Mouse (Mus musculus) ZHBTc4 (cell line): Measurements from ENCODE around the gene Lce1d.

Experiments used
- DNase-seq: peaks from one replicate; pipeline ENCODE4 v3.0.0-alpha.2; 2011; ENCODE audit warnings: low read depth, low spot score

Gene Lce1d

DNA sequence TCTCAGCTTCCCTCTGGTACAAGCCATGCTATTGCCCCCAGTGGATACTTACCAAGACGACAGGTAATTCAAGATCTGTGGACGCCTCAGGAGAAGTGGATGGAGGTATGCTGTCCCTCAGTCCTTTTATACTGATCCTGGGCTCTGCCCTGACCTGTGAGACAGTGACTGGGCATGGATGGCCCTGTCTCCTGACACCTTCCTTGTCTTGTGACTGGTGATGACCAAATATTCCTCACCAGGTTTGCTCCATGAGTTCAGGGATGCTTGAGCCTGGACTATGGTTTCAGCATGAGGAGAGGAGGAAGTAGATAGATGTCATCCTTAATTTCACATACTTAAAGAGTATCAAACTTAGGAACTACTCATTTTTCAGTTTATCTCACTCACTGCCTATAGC, at the start of gene Lce1d:
TSS of gene Lce1d (minus strand) at position 101 of the 400 bp plus-strand sequence.
- no peak for DNase-seq

DNA sequence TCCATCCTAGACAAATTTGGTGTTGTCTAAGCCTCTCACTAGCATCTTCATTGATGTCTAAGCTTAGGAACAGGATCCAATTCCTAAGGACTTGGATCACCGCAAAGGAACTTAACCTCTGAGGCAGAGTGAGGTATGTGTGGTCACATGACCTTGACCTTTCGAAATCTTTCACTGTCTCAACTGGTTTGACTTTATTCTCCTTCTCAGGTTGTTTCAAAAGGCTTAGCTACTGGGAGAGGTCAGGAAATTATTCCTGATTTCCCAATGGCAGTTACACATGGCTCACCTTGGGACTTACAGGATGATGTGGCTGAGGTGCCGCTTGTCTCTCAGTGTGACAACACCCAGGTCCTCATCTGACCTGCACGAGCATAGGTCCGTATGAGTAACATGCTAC, 35.6 kb upstream of the Lce1d start:
- peak; percentile 28 for DNase-seq

DNA sequence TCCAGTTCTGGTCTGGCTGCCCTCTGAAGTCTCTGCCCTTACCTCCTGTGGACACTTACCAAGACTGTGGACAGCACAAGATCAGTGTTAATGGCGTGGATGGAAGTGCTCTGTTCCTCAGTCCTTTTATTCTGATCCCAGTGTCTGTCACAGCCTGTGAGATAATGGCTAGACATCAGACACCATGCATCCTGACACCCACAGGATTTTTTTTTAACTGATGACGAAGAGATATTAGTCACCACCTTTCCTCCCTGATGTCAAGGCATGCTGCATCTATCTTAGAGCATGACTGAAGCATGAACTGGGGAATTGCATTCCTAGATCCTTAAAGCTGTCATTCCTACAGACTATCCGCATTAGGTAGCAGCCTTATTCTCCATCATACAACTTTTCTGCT, 33.2 kb upstream of the Lce1d start, which contains the start of gene Lce1f:
TSS of gene Lce1f (minus strand) at position 101 of the 400 bp plus-strand sequence.
- DNase-seq, result no peak

DNA sequence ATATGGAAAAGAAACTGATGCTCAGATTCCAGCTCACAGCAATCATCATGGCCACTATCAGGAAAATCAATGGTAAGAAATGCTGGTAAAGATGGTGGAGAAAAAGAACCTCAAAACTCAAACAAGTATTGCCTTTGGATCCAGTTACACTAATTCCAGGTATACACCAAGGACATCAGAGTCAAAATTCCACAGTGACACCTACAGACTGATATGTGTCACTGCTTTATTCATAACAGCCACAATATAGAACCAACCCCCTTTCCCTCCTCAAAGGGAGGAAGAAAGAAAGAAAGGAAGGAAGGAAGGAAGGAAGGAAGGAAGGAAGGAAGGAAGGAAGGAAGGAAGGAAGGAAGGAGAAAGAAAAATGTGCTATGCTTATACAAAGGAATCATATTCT, 28.1 kb upstream of the Lce1d start:
- peak; percentile 4 for DNase-seq

DNA sequence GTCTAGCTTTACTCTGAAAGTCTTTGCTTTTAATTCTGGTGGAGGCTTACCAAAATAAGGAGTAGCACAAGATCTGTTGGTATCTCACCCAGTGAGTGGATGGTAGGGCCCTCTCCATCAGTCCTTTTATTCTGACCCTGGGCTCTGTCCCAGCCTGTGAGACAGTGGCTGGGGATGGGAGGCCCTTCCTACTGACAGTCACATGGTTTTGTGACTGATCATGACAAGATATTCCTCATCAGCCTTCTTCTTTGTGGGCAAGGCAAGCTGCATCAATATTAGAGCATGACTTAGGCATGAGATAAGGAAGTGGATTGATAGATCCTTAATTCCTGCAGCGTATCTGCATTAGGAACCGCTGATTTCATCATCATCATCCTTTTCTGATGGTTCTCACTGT, 22.0 kb upstream of the Lce1d start, which contains the start of gene Lce1e:
TSS of gene Lce1e (minus strand) at position 101 of the 400 bp plus-strand sequence.
- no peak for DNase-seq

DNA sequence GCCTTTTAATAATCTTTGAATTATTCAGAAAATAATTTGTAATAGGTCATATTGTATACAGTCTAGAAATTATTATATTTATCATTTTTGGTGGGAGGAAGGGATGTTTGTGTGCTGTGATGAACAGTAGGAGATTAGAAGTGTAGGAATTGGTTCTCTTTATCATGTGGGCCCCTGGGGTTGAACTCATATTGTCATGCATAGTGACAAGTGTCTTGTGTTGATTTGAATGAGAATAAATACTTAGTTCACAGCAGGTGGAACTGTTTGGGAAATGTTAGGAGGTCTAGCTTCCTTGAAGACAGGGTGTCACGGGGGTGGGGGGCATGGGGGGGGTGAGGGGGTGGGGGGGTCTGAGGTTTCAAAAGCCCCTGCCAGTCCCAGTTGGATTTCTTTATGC, 7.6 kb upstream of the Lce1d start:
- peak; percentile 76 for DNase-seq

DNA sequence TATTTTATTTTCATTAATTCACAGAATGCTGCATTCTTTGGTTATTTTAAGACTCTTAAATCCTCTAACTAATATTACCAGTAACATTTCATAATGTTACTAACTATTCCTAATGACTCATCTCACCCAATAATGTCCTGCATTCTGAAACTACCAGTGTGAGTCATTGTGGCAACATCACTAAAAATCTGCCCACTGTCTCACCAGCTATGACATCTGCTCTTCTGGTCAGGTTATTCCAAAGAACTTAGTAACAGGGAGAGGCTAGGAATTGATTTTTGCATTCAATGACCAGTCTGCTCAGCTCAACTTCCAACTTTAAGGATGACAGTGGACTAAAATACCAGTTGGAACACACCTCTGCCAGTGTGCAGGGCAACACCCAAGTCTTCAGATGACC, 4.7 kb upstream of the Lce1d start:
- DNase-seq, result no peak

DNA sequence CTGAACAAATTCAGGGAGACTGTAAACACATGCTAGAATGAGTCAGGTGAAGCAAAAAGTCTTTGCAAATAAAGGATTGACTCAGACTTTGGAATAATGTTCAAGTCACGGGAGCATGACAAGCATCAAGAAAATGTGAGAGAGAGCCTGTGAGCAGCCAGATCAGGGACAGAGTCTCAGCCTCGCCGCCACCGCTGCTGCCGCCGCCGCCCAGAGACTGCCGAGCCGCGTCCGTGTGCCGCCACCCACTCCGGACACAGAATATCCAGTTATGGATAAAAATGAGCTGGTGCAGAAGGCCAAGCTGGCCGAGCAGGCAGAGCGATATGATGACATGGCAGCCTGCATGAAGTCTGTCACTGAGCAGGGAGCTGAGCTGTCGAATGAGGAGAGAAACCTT, 2.1 kb upstream of the Lce1d start:
- peak; percentile 59 for DNase-seq

DNA sequence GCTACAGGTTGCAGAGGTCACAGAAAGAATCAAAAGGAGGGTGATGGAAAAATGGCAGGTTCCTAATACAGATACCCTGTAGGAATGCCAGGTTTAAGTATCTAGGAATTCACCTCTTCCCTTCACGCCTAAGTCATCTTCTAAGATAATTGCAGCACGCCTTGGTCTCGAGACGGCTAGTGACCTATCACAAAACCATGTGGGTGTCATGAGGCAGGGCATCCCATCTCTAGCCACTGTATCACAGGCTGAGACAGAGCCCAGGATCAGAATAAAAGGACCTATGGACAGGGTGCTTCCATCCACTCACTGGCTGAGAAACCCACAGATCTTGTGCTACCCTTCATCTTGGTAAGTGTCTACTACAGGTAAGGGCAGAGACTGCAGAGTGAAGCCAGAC, 8.1 kb downstream of the Lce1d start, which contains the start of gene Lce1c:
TSS of gene Lce1c (plus strand) at position 301 of the 400 bp plus-strand sequence.
- DNase-seq, result no peak

DNA sequence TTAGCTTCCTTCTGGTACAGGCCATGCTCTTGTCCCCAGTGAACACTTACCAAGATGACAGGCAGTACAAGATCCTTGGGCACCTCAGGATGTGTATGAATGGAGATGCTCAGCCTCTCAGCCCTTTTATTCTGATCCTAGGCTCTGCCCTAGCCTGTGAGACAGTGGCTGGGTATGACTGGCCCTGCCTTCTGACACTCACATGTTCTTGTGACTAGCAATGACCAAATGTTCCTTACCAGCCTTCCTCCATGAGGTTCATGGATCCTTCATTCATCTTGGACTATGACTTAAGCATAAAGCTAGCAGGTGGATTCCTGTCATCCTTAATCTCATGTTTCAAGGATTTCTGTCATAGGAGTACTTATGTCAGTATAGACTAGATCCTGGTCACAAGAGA, 16.8 kb downstream of the Lce1d start, which contains the start of gene Lce1a2:
TSS of gene Lce1a2 (minus strand) at position 101 of the 400 bp plus-strand sequence.
- DNase-seq, result no peak

DNA sequence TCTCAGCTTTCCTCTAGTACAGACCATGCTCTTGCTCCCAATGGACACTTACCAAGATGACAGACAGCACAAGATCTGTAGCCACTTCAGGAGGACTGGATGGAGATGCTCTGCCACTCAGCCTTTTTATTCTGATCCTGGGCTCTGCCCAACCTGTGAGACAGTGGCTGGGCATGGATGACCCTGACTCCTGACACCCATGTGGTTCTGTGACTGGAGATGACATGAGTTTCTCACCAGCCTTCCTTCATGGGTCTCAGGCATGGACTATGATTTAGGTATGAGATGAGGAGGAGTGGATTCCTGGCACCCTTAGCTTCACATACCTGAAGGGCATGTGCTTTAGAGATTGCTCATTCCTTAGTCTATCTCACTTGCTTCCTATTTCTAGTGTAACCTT, 30.2 kb downstream of the Lce1d start, which contains the start of gene Lce1b:
TSS of gene Lce1b (minus strand) at position 101 of the 400 bp plus-strand sequence.
- no peak for DNase-seq

DNA sequence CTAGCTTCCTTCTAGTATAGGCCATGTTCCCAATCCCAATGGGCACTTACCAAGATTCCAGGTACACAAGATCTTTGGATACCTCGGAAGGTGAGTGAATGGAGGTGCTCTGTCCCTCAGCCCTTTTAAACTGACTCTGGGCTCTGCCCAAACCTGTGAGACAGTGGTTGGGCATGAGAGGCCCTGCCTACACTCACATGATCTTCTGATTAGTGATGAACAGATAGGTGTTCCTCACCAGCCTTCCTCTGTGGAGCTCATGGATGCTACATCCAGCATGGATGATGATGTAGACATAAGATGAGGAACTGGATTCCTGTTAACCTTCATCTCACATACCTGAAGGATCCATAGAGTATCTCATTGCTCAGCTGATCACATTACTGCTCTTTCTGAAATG, 38.8 kb downstream of the Lce1d start, which contains the start of gene Lce1a1:
TSS of gene Lce1a1 (minus strand) at position 101 of the 400 bp plus-strand sequence.
- DNase-seq, result no peak

DNA sequence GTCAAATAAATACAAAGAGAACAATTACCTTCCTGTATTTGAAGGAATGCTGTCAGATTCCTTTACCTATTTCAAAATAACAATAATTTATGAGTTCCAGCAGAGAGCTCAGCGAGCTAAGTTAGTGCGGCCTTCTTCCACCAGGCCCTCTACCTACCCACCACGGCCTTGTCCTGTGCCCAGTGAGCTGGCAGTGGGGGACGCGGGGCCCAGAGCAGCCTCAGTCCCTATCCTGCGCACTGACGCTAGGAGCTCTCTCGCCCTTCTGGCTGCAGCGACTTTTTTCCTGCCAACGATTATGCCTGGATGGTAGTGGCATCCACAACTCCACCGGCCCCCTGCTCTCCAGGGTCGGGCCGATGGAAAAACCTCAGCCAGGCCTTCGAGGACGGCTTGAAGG, 47.2 kb downstream of the Lce1d start:
- no peak for DNase-seq

DNA sequence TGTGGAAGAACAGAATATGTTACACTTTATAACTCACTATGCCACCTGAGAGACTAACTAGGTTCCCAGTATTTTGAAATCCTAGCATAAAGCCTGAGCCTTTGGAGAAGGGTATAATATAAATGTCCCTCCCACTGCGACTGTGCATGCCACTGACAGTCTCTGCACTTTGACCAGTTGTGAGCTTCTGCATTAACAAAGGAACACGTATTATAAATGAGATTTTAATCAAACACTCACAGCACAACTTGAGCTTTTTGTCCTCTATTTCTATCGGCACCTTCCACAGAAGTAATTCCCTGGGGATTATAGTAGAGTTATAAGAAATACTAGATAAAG, 48.4 kb downstream of the Lce1d start:
- no peak for DNase-seq

DNA sequence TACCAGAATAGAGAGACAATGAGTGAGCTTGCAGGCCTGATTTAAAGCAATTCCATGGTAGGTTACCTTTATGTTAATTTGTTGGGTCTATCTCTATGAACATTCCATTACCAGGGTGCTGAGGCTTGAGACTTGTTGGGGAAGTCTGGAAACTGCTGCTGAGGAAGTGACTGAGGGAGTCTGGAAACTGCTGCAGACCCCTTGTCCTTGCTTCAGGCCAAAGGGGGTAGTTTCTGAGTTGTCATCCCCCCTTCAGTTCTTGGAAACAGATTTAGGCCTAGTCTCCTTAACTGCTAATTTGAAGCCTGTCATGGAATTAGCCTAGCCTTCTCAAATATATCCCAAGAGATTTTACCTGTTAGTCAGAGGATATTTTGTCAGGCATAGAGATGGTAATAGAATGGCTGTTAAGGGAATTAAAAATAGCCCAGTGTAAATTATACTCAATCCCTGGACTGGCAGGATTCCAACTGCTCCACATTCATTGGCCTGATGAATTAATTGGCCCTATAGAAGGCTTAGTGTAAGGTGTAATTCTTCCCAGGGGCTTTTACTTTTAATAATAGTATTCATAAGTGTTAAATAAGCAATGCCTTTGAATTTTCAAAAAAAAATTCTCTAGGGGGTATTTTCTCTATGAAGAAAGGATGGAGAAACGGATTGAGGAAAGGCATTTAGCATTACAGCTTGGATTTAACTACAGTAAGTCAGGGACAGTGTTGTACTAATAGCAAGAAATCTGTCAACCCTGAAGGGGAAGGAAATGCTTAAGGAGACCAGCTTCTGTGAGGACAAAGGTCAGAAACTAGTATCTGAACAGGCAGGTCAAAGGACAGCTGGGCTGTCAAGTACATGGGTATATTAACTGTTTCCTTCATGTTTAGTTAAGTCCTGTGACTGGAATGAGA, 49.0 kb downstream of the Lce1d start:
- DNase-seq, result no peak
